Mouse (Mus musculus): ENCODE measurements at regions not wholly inside any gene's neighbourhood (a gene's known extent, or its start where the extent isn't known, plus 50 kb on each side); places are given as distances from the start of the nearest gene placed in this dataset.

DNA sequence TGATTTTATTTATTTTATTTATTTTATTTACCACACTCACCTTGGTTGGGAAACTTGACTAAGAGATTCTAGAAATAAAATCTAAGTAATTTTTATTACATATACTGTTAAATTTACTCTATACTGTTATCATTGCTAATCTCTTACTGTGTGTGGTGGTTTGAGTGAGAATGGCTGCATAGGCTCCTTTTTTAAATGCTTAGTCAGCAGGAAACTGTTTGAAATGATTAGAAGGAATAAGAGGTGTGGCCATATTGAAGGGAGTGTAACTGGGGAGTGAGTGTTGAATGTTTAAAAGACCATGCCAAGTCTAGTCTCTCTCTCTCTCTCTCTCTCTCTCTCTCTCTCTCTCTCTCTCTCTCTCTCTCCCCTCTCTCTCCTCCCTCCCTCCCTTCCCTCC is 157.9 kb upstream of the Phactr1 start:
- TF ChIP-seq CTCF (IDR thresholded peaks at IDR 0.05) (no peak), EP300 (IDR thresholded peaks at IDR 0.05) (no peak)
